Mouse (Mus musculus): Measurements from ENCODE around the gene Notch3.
"Not testable (repeated sequence)": the region's sequence is repeated elsewhere in the genome, so short reads cannot be mapped to it uniquely, and the experiment has no call there.

- not testable (repeated sequence) for TF ChIP-seq POLR2A (IDR thresholded peaks at IDR 0.05; ENCODE audit: low read depth, low read length); CTCF (IDR thresholded peaks at IDR 0.05; ENCODE audit: extremely low read depth, insufficient read length, insufficient replicate concordance, low read depth, low read length)
These were observed 44.9 kb upstream of the Notch3 start for GRCm38 (mm10) chr17:32211554-32211953.

Measured in small intestine, adult 2 months (tissue).